Mouse (Mus musculus) urinary bladder, postnatal 14 days (tissue): ENCODE measurements at regions not wholly inside any gene's neighbourhood (a gene's known extent, or its start where the extent isn't known, plus 50 kb on each side); places are given as distances from the start of the nearest gene placed in this dataset.
A peak's percentile ranks its signal among the peaks of the same experiment; 100 is the strongest.

Experiments used
- DNase-seq: peaks from one replicate; pipeline ENCODE4 v3.0.0; 2021; ENCODE audit warnings: low spot score

GRCm38 (mm10) chr12:22802011-22802410, 978.1 kb downstream of the Gm10330 start:
- peak; percentile 2 for DNase-seq
